Mouse (Mus musculus): ENCODE results near the gene Six6.

- no peak for TF ChIP-seq CTCF (IDR thresholded peaks at IDR 0.05; ENCODE audit: low read depth)
- no peak for TF ChIP-seq EP300 (IDR thresholded peaks at IDR 0.05; ENCODE audit: low read depth)
Observed at GRCm38 (mm10) chr12:72944411-72945225, 4.9 kb downstream of the Six6 start.

All from heart, postnatal 0 days (tissue).